Mouse (Mus musculus): Measurements from ENCODE around the gene Inafm1. TPM values are rescaled to one million over a fixed set of nuclear protein-coding genes. Genes with fewer than 3 reads are reported as not detected.

The Inafm1 gene
- 16.4 and 19.7 TPM in 2 replicates for polyA plus RNA-seq (2015; fragmentation: Nextera tagmentation; extraction: Ambion mirVana)

- Histone ChIP-seq H3K9ac (replicated peaks; ENCODE audit: low read length) (peak within 1 kb of the TSS; percentile 87), H3K27ac (ENCODE audit: low read length) (peak within 1 kb of the TSS; percentile 92), H3K36me3 (ENCODE audit: insufficient read depth, low read length) (peaks cover 18% of the 10 kb centered on the region), H3K9me3 (ENCODE audit: low read length) (no peaks in the 10 kb centered on the region), H3K27me3 (ENCODE audit: insufficient read depth, low read length) (no peaks in the 10 kb centered on the region), H3K4me3 (ENCODE audit: low read length) (peak within 1 kb of the TSS; percentile 78), H3K4me1 (ENCODE audit: insufficient read depth, low read length) (peaks cover 19% of the 10 kb centered on the region), H3K4me2 (replicated peaks; ENCODE audit: low read depth, low read length) (peak within 1 kb of the TSS; percentile 73)
- peak; percentile 82 for ATAC-seq (ENCODE audit: low FRiP score, low TSS enrichment)
- WGBS = under 1% methylated on average over 46 of the region's 49 CpGs
These were observed at the start of gene Inafm1 for GRCm38 (mm10) chr7:16273081-16273765. Gene Inafm1 (minus strand): TSS chr7:16273617.

GRCm38 (mm10) chr7:16320479-16320878 lies 47.1 kb upstream of the Inafm1 start:
- Histone ChIP-seq H3K9me3 (ENCODE audit: low read length) (no peaks in the 10 kb centered on the region), H3K27ac (ENCODE audit: low read length) (no peak overlapping the region), H3K4me2 (replicated peaks; ENCODE audit: low read depth, low read length) (no peak overlapping the region), H3K9ac (replicated peaks; ENCODE audit: low read length) (no peak overlapping the region), H3K4me1 (ENCODE audit: insufficient read depth, low read length) (no peaks in the 10 kb centered on the region), H3K36me3 (ENCODE audit: insufficient read depth, low read length) (no peaks in the 10 kb centered on the region), H3K27me3 (ENCODE audit: insufficient read depth, low read length) (no peaks in the 10 kb centered on the region), H3K4me3 (ENCODE audit: low read length) (no peak overlapping the region)
- 93% methylated on average over 6 of the region's 6 CpGs for WGBS
- ATAC-seq (ENCODE audit: low FRiP score, low TSS enrichment) = no peak

- Histone ChIP-seq H3K4me1 (ENCODE audit: insufficient read depth, low read length) (no peaks in the 10 kb centered on the region), H3K9ac (replicated peaks; ENCODE audit: low read length) (no peak overlapping the region), H3K36me3 (ENCODE audit: insufficient read depth, low read length) (no peaks in the 10 kb centered on the region), H3K9me3 (ENCODE audit: low read length) (no peaks in the 10 kb centered on the region), H3K4me3 (ENCODE audit: low read length) (no peak overlapping the region), H3K4me2 (replicated peaks; ENCODE audit: low read depth, low read length) (no peak overlapping the region), H3K27me3 (ENCODE audit: insufficient read depth, low read length) (no peaks in the 10 kb centered on the region), H3K27ac (ENCODE audit: low read length) (no peak overlapping the region)
- no peak for ATAC-seq (ENCODE audit: low FRiP score, low TSS enrichment)
- WGBS = 90% methylated on average over 4 of the region's 4 CpGs
These were observed 45.8 kb upstream of the Inafm1 start for GRCm38 (mm10) chr7:16319216-16319615.

- 85% methylated on average over 14 of the region's 14 CpGs for WGBS
- H3K4me3 ChIP-seq (ENCODE audit: low read length) = no peak overlapping the region
These were observed 43.7 kb upstream of the Inafm1 start for GRCm38 (mm10) chr7:16317094-16317493.

GRCm38 (mm10) chr7:16315222-16315759 lies 41.9 kb upstream of the Inafm1 start:
- H3K4me3 ChIP-seq (ENCODE audit: low read length) = no peak overlapping the region
- no peak for ATAC-seq (ENCODE audit: low FRiP score, low TSS enrichment)
- H3K36me3 ChIP-seq (ENCODE audit: insufficient read depth, low read length) = no peaks in the 10 kb centered on the region
- 46% methylated on average over 4 of the region's 4 CpGs for WGBS
- H3K9ac ChIP-seq (replicated peaks; ENCODE audit: low read length) = no peak overlapping the region
- H3K9me3 ChIP-seq (ENCODE audit: low read length) = no peaks in the 10 kb centered on the region
- H3K27ac ChIP-seq (ENCODE audit: low read length) = no peak overlapping the region
- peaks cover 30% of the 10 kb centered on the region for H3K4me1 ChIP-seq (ENCODE audit: insufficient read depth, low read length)
- H3K4me2 ChIP-seq (replicated peaks; ENCODE audit: low read depth, low read length) = no peak overlapping the region
- no peaks in the 10 kb centered on the region for H3K27me3 ChIP-seq (ENCODE audit: insufficient read depth, low read length)

More at GRCm38 (mm10) chr7:16317094-16317493, 43.7 kb upstream of the Inafm1 start:
- no peaks in the 10 kb centered on the region for H3K9me3 ChIP-seq (ENCODE audit: low read length)
- no peak overlapping the region for H3K27ac ChIP-seq (ENCODE audit: low read length)
- no peak overlapping the region for H3K4me2 ChIP-seq (replicated peaks; ENCODE audit: low read depth, low read length)
- peaks cover 12% of the 10 kb centered on the region for H3K4me1 ChIP-seq (ENCODE audit: insufficient read depth, low read length)
- no peaks in the 10 kb centered on the region for H3K36me3 ChIP-seq (ENCODE audit: insufficient read depth, low read length)
- H3K27me3 ChIP-seq (ENCODE audit: insufficient read depth, low read length) = no peaks in the 10 kb centered on the region
- ATAC-seq (ENCODE audit: low FRiP score, low TSS enrichment) = no peak
- H3K9ac ChIP-seq (replicated peaks; ENCODE audit: low read length) = no peak overlapping the region

GRCm38 (mm10) chr7:16314221-16314775 lies 40.9 kb upstream of the Inafm1 start:
- WGBS = 9% methylated on average over 13 of the region's 13 CpGs
- Histone ChIP-seq H3K4me1 (ENCODE audit: insufficient read depth, low read length) (peaks cover 34% of the 10 kb centered on the region), H3K9me3 (ENCODE audit: low read length) (no peaks in the 10 kb centered on the region), H3K4me2 (replicated peaks; ENCODE audit: low read depth, low read length) (peak overlapping the region; percentile 100), H3K36me3 (ENCODE audit: insufficient read depth, low read length) (no peaks in the 10 kb centered on the region), H3K27ac (ENCODE audit: low read length) (peak overlapping the region; percentile 97), H3K27me3 (ENCODE audit: insufficient read depth, low read length) (no peaks in the 10 kb centered on the region), H3K4me3 (ENCODE audit: low read length) (peak overlapping the region; percentile 89), H3K9ac (replicated peaks; ENCODE audit: low read length) (peak overlapping the region; percentile 93)
- ATAC-seq (ENCODE audit: low FRiP score, low TSS enrichment) = no peak; the same call in 1 of the 2 replicates

- WGBS = 0% methylated on average over 53 of the region's 66 CpGs
- peak overlapping the region; percentile 93 for H3K9ac ChIP-seq (replicated peaks; ENCODE audit: low read length)
- peaks cover 40% of the 10 kb centered on the region for H3K4me1 ChIP-seq (ENCODE audit: insufficient read depth, low read length)
These were observed 40.2 kb upstream of the Inafm1 start for GRCm38 (mm10) chr7:16313481-16314220.

GRCm38 (mm10) chr7:16312672-16313311 lies 39.4 kb upstream of the Inafm1 start:
- ATAC-seq (ENCODE audit: low FRiP score, low TSS enrichment) = peak; percentile 25
- H3K4me1 ChIP-seq (ENCODE audit: insufficient read depth, low read length) = peaks cover 44% of the 10 kb centered on the region
- WGBS = 0% methylated on average over 12 of the region's 12 CpGs

More at GRCm38 (mm10) chr7:16313481-16314220, 40.2 kb upstream of the Inafm1 start:
- H3K4me2 ChIP-seq (replicated peaks; ENCODE audit: low read depth, low read length) = peak overlapping the region; percentile 100
- ATAC-seq (ENCODE audit: low FRiP score, low TSS enrichment) = peak; percentile 66
- no peaks in the 10 kb centered on the region for H3K9me3 ChIP-seq (ENCODE audit: low read length)
- no peaks in the 10 kb centered on the region for H3K27me3 ChIP-seq (ENCODE audit: insufficient read depth, low read length)
- no peaks in the 10 kb centered on the region for H3K36me3 ChIP-seq (ENCODE audit: insufficient read depth, low read length)
- peak overlapping the region; percentile 97 for H3K27ac ChIP-seq (ENCODE audit: low read length)
- H3K4me3 ChIP-seq (ENCODE audit: low read length) = peak overlapping the region; percentile 89

GRCm38 (mm10) chr7:16312011-16312671 lies 38.7 kb upstream of the Inafm1 start:
- Histone ChIP-seq H3K9me3 (ENCODE audit: low read length) (no peaks in the 10 kb centered on the region), H3K36me3 (ENCODE audit: insufficient read depth, low read length) (no peaks in the 10 kb centered on the region), H3K4me1 (ENCODE audit: insufficient read depth, low read length) (peaks cover 44% of the 10 kb centered on the region), H3K4me2 (replicated peaks; ENCODE audit: low read depth, low read length) (peak overlapping the region; percentile 100), H3K27ac (ENCODE audit: low read length) (peak overlapping the region; percentile 97), H3K27me3 (ENCODE audit: insufficient read depth, low read length) (no peaks in the 10 kb centered on the region), H3K4me3 (ENCODE audit: low read length) (peak overlapping the region; percentile 89), H3K9ac (replicated peaks; ENCODE audit: low read length) (peak overlapping the region; percentile 93)
- under 1% methylated on average over 45 of the region's 49 CpGs for WGBS
- ATAC-seq (ENCODE audit: low FRiP score, low TSS enrichment) = peak; percentile 9; the same call in 1 of the 2 replicates

More at GRCm38 (mm10) chr7:16312672-16313311, 39.4 kb upstream of the Inafm1 start:
- Histone ChIP-seq H3K9ac (replicated peaks; ENCODE audit: low read length) (peak overlapping the region; percentile 93), H3K9me3 (ENCODE audit: low read length) (no peaks in the 10 kb centered on the region), H3K36me3 (ENCODE audit: insufficient read depth, low read length) (no peaks in the 10 kb centered on the region), H3K4me3 (ENCODE audit: low read length) (peak overlapping the region; percentile 89), H3K4me2 (replicated peaks; ENCODE audit: low read depth, low read length) (peak overlapping the region; percentile 100), H3K27ac (ENCODE audit: low read length) (peak overlapping the region; percentile 97), H3K27me3 (ENCODE audit: insufficient read depth, low read length) (no peaks in the 10 kb centered on the region)

Measured in kidney, embryonic 16.5 days (tissue).